Mouse (Mus musculus) liver, postnatal 0 days (tissue): ENCODE results near the gene Grk1. TPM values are rescaled to one million over a fixed set of nuclear protein-coding genes. Genes with fewer than 3 reads are reported as not detected.

Source experiments
- ATAC-seq: fragments of 200-750 bp; cut with Nextera tagmentation; 2 replicates; pipeline ENCODE4 v1.8.0; 2017; ENCODE audit warnings: mild to moderate bottlenecking, moderate library complexity
- DNase-seq: peaks from one replicate; pipeline ENCODE4 v3.0.0-alpha.2; 2016
- H3K27ac ChIP-seq: fragments of 300-500 bp; sonication (generic); 2 replicates; pipeline ENCODE4 v1.5.1; 2014; ENCODE audit warnings: antibody characterized with exemption, moderate library complexity, mild to moderate bottlenecking, low read depth
- H3K27me3 ChIP-seq: fragments of 300-500 bp; sonication (generic); 2 replicates; pipeline ENCODE4 v1.6.1; 2014; ENCODE audit warnings: low read length, control low read depth, mixed read lengths; ENCODE audit not compliant: insufficient read depth
- H3K36me3 ChIP-seq: fragments of 300-500 bp; sonication (generic); replicated peaks from 2 replicates; pipeline ENCODE4 v1.6.1; 2014; ENCODE audit warnings: mild to moderate bottlenecking, control low read depth, low read length, moderate library complexity, mixed read lengths; ENCODE audit not compliant: insufficient read depth
- H3K4me1 ChIP-seq: fragments of 300-500 bp; sonication (generic); 2 replicates; pipeline ENCODE4 v1.6.1; 2014; ENCODE audit warnings: antibody characterized with exemption, mild to moderate bottlenecking, control low read depth; ENCODE audit not compliant: insufficient read depth
- H3K4me2 ChIP-seq: fragments of 300-500 bp; sonication (generic); 2 replicates; pipeline ENCODE4 v1.6.1; 2014; ENCODE audit warnings: low read depth, mild to moderate bottlenecking, low read length, moderate library complexity, mixed read lengths
- H3K4me3 ChIP-seq: fragments of 300-500 bp; sonication (generic); 2 replicates; pipeline ENCODE4 v1.5.1; 2014; ENCODE audit warnings: low read depth, low read length
- H3K9ac ChIP-seq: fragments of 300-500 bp; sonication (generic); replicated peaks from 2 replicates; pipeline ENCODE4 v1.6.1; 2014; ENCODE audit warnings: mild to moderate bottlenecking, moderate library complexity
- H3K9me3 ChIP-seq: fragments of 300-500 bp; sonication (generic); 2 replicates; pipeline ENCODE4 v1.6.1; 2016; ENCODE audit warnings: mild to moderate bottlenecking, control low read depth, low read length, mixed read lengths
- CTCF ChIP-seq: sonication (generic); IDR thresholded peaks from 2 replicates; pipeline ENCODE4 v1.5.1; 2016; ENCODE audit warnings: antibody characterized with exemption, low read depth
- EP300 ChIP-seq: IDR thresholded peaks from 2 replicates; pipeline ENCODE4 v1.6.1; 2016; ENCODE audit warnings: antibody characterized with exemption, low read depth, mild to moderate bottlenecking
- WGBS: fragments of 180-500 bp; shearing (Covaris S2); extraction: QIAGEN DNeasy Blood & Tissue Kit; methylation state at CpG from one replicate; pipeline ENCODE4 v1.1.7; 2014; ENCODE audit not compliant: insufficient replicate concordance; 5-methylcytosine and 5-hydroxymethylcytosine counted together
- polyA plus RNA-seq: library from polyadenylated mRNA; unstranded; fragments of >200 nt; fragmentation: Nextera tagmentation; extraction: Ambion mirVana; gene quantifications from 2 replicates; pipeline ENCODE4 v1.2.1, GENCODE M21; 2015

Grk1 gene
- polyA plus RNA-seq, 1 experiment from 2014 or later, result not detected

GRCm38 (mm10) chr8:13382536-13382935, 22.3 kb upstream of the Grk1 start:
- ATAC-seq (no peak), DNase-seq (no peak)
- Histone ChIP-seq H3K9me3 (no peaks in the 10 kb centered on the region), H3K9ac (no peak overlapping the region), H3K27me3 (no peaks in the 10 kb centered on the region), H3K4me2 (no peak overlapping the region), H3K4me1 (no peaks in the 10 kb centered on the region), H3K36me3 (peaks cover 17% of the 10 kb centered on the region), H3K27ac (no peak overlapping the region), H3K4me3 (no peak overlapping the region)
- no peak for TF ChIP-seq CTCF
- no peak for TF ChIP-seq EP300
- 77% methylated on average over 3 of the region's 3 CpGs for WGBS

GRCm38 (mm10) chr8:13382999-13383398, 21.9 kb upstream of the Grk1 start:
- Histone ChIP-seq H3K4me1 (no peaks in the 10 kb centered on the region), H3K9me3 (no peaks in the 10 kb centered on the region), H3K4me2 (no peak overlapping the region), H3K4me3 (no peak overlapping the region), H3K9ac (no peak overlapping the region), H3K27ac (no peak overlapping the region), H3K27me3 (no peaks in the 10 kb centered on the region), H3K36me3 (peaks cover 17% of the 10 kb centered on the region)
- ATAC-seq, result no peak
- TF ChIP-seq CTCF (no peak), EP300 (no peak)
- WGBS, result 89% methylated on average over 4 of the region's 4 CpGs
- no peak for DNase-seq

- H3K4me2 ChIP-seq, result no peak overlapping the region
- H3K9ac ChIP-seq, result no peak overlapping the region
- TF ChIP-seq CTCF (no peak), EP300 (no peak)
- no peaks in the 10 kb centered on the region for H3K27me3 ChIP-seq
- no peaks in the 10 kb centered on the region for H3K36me3 ChIP-seq
- WGBS, result 65% methylated on average over 13 of the region's 13 CpGs
- no peak for DNase-seq
- no peaks in the 10 kb centered on the region for H3K4me1 ChIP-seq
- ATAC-seq, result no peak
- no peaks in the 10 kb centered on the region for H3K9me3 ChIP-seq
- no peak overlapping the region for H3K4me3 ChIP-seq
- no peak overlapping the region for H3K27ac ChIP-seq
Observed at GRCm38 (mm10) chr8:13386366-13386765, 18.5 kb upstream of the Grk1 start.

- no peak overlapping the region for H3K4me3 ChIP-seq
- H3K9me3 ChIP-seq, result no peaks in the 10 kb centered on the region
- no peak for DNase-seq
- no peaks in the 10 kb centered on the region for H3K27me3 ChIP-seq
- H3K36me3 ChIP-seq, result no peaks in the 10 kb centered on the region
- H3K4me1 ChIP-seq, result no peaks in the 10 kb centered on the region
- 53% methylated on average over 8 of the region's 8 CpGs for WGBS
- no peak for ATAC-seq
- TF ChIP-seq CTCF (no peak), EP300 (no peak)
- no peak overlapping the region for H3K9ac ChIP-seq
- no peak overlapping the region for H3K4me2 ChIP-seq
- no peak overlapping the region for H3K27ac ChIP-seq
Observed at GRCm38 (mm10) chr8:13387728-13388127, 17.2 kb upstream of the Grk1 start.

GRCm38 (mm10) chr8:13388744-13389143, 16.1 kb upstream of the Grk1 start:
- Histone ChIP-seq H3K4me1 (no peaks in the 10 kb centered on the region), H3K9me3 (no peaks in the 10 kb centered on the region), H3K4me2 (no peak overlapping the region), H3K9ac (no peak overlapping the region), H3K27me3 (no peaks in the 10 kb centered on the region), H3K36me3 (no peaks in the 10 kb centered on the region), H3K4me3 (no peak overlapping the region), H3K27ac (no peak overlapping the region)
- ATAC-seq (no peak), DNase-seq (no peak)
- WGBS, result 67% methylated on average over 2 of the region's 2 CpGs
- TF ChIP-seq EP300, result no peak
- TF ChIP-seq CTCF, result no peak

- H3K4me2 ChIP-seq, result no peak overlapping the region
- no peak overlapping the region for H3K9ac ChIP-seq
- DNase-seq (no peak), ATAC-seq (no peak)
- no peaks in the 10 kb centered on the region for H3K27me3 ChIP-seq
- H3K4me1 ChIP-seq, result no peaks in the 10 kb centered on the region
- no peak overlapping the region for H3K27ac ChIP-seq
- no peaks in the 10 kb centered on the region for H3K36me3 ChIP-seq
- WGBS, result 83% methylated on average over 7 of the region's 7 CpGs
- no peak overlapping the region for H3K4me3 ChIP-seq
- no peak for TF ChIP-seq EP300
- TF ChIP-seq CTCF, result no peak
- no peaks in the 10 kb centered on the region for H3K9me3 ChIP-seq
Observed at GRCm38 (mm10) chr8:13393869-13394268, 11.0 kb upstream of the Grk1 start.

GRCm38 (mm10) chr8:13396725-13397124, 8.2 kb upstream of the Grk1 start, which contains the start of gene Atp4b:
Gene Atp4b, minus strand, starts transcription at chr8:13396825.
- H3K4me1 ChIP-seq, result no peaks in the 10 kb centered on the region
- no peaks in the 10 kb centered on the region for H3K27me3 ChIP-seq
- WGBS, result 74% methylated on average over 5 of the region's 5 CpGs
- H3K9me3 ChIP-seq, result no peaks in the 10 kb centered on the region
- TF ChIP-seq CTCF (no peak), EP300 (no peak)
- no peak within 1 kb of the TSS for H3K9ac ChIP-seq
- no peak within 1 kb of the TSS for H3K4me3 ChIP-seq
- no peaks in the 10 kb centered on the region for H3K36me3 ChIP-seq
- H3K27ac ChIP-seq, result no peak within 1 kb of the TSS
- ATAC-seq (no peak), DNase-seq (no peak)
- H3K4me2 ChIP-seq, result no peak within 1 kb of the TSS
